Mouse (Mus musculus) liver, embryonic 14.5 days (tissue): ENCODE data around the gene Espl1.

ENCODE experiments used
- CTCF ChIP-seq: IDR thresholded peaks from 2 replicates; pipeline ENCODE4 v1.5.1; 2016; ENCODE audit warnings: antibody characterized with exemption, low read depth, control low read depth
- EP300 ChIP-seq: IDR thresholded peaks from 2 replicates; pipeline ENCODE4 v1.6.1; 2016; ENCODE audit warnings: antibody characterized with exemption, low read depth

- TF ChIP-seq CTCF: peak; percentile 40
- TF ChIP-seq EP300: no peak
Observed at GRCm38 (mm10) chr15:102279092-102279782, 16.8 kb upstream of the Espl1 start, which contains the start of gene Mfsd5.
